Mouse (Mus musculus) large intestine, adult 2 months (tissue): ENCODE results near the gene Specc1l. TPM values are rescaled to one million over a fixed set of nuclear protein-coding genes. Genes with fewer than 3 reads are reported as not detected.

ENCODE experiments used
- DNase-seq: peaks from one replicate; pipeline ENCODE4 v3.0.0-alpha.2; 2012; ENCODE audit warnings: low read depth, low spot score
- WGBS: fragments of 180-500 bp; shearing (Covaris S2); methylation state at CpG from one replicate; pipeline ENCODE4 v1.1.7; 2018; 5-methylcytosine and 5-hydroxymethylcytosine counted together
- polyA plus RNA-seq: library from polyadenylated mRNA; depleted of rRNA; stranded (reverse); fragments of >200 nt; gene quantifications from 2 replicates; pipeline ENCODE4 v1.2.3, GENCODE M21; 2012; rRNA removed

Specc1l gene
- polyA plus RNA-seq: 26.2 and 40.2 TPM in 2 replicates

GRCm38 (mm10) chr10:75211807-75212645, at the start of gene Specc1l:
Gene Specc1l (plus strand): TSS chr10:75212073.
- peak; percentile 80 for DNase-seq
- WGBS: under 1% methylated on average over 80 of the region's 80 CpGs

DNA sequence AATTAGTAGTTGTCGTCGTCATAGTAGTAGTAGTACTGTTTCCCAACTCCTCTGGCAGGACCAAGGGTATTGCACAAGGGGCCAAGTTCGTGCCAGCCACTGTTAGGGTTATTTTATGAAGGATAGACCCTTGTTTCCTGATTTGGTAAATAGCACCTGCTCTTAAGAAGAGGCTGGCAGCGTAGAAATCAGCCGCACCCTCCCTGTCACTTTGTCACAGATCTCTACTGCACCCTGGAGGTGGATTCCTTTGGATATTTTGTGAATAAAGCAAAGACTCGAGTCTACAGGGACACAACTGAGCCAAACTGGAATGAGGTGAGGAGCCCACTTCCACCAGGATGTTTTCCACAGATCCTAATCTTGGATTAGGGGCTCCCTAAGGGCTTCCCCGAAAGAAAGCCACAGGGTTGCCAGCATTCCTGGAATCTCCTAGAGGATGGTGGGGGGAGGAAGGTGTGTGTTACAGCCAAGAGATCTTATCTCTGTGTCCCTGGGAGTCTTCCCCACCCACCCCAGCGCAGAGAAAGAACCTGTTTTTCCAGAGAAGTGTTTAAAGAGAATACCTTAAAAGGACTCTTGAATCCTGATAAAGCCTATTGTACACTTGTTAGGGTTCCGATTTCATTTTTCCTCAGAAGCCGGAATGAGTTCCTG, 45.9 kb upstream of the Specc1l start:
- WGBS: 35% methylated on average over 10 of the region's 10 CpGs
- DNase-seq: no peak

DNA sequence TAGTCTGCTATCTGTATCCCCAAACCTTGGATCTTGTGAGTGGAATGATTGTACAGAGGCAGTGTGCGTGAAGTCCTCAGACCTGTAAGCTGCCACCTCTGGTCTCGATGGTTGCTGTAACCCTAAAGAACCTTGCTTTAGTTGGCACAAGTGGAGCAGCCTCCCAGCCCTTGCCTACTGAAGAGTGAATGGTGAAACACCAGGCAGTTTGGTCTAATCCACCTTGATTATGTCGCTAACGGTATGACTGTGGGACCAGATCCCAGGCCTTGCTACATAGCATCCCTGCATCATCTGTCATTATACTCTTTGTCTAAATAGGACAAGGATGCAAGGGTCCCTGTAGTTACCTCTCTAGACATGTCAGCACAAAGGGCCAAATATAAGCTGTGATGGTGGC, 45.3 kb upstream of the Specc1l start:
- WGBS: 57% methylated on average over 4 of the region's 4 CpGs

GRCm38 (mm10) chr10:75170207-75170850, 41.5 kb upstream of the Specc1l start:
- DNase-seq: no peak
- 41% methylated on average over 12 of the region's 12 CpGs for whole genome bisulfite sequencing

More for the DNA sequence above, 45.3 kb upstream of the Specc1l start:
- DNase-seq: no peak

DNA sequence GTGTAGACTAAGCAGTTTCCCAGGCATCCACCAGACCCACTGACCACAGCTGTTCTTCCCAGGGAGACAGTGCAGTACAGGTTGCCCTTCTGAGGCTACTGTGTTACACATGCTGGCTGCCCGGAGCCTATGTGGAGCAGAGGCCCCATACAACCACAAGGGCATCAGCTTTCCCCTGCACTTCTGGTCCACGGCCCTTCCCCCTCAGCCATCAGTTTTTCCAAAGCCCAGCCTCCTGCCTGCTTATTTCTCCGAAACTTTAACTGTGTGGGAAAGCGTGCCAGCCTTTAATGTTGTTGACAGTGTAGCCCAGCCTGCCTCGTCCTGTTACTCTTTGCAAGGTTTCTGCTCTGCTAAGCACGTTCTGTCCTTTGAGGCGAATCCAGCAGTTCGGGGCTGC, 38.8 kb upstream of the Specc1l start:
- no peak for DNase-seq
- WGBS: 78% methylated on average over 8 of the region's 8 CpGs

DNA sequence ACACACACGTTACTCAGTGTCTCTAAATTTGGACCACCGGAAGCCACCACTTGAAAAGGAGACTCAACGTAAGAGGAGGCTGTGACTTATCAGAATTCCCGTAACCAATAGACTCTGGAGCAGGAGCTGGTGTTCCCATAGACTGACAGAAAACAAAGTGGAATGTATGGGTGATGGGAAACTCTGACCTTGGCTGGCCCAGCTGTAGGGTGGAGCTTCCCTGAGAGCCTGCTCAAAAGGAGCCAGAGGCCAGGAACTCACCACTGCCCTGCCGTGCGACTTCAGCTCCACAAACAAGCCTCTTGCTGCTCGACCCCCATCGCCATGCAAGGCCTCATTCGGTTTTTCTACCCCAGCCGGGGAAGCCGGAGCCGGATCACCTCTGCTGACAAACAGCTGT, 38.2 kb upstream of the Specc1l start:
- 72% methylated on average over 12 of the region's 12 CpGs for WGBS
- DNase-seq: no peak

DNA sequence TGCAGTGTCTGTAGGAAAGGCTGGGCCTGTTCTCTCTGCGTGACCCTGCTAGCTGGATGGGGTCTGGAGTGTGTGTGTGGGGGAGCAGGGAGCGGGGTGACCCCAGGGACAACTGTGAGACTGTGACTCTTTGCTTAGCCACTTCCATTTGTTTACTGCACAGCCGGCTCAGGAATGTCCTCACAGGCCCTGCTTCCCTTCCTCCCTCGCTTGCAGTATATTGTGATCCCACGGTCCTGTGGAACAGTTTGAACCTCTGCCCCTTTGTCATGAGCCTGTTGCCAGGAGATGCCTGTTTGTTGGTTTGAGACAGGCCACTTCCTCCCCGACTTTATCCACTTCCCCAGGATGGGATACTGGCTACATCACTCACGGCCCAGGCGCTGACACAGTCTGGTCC, 35.4 kb upstream of the Specc1l start:
- no peak for DNase-seq
- WGBS: 68% methylated on average over 8 of the region's 8 CpGs

DNA sequence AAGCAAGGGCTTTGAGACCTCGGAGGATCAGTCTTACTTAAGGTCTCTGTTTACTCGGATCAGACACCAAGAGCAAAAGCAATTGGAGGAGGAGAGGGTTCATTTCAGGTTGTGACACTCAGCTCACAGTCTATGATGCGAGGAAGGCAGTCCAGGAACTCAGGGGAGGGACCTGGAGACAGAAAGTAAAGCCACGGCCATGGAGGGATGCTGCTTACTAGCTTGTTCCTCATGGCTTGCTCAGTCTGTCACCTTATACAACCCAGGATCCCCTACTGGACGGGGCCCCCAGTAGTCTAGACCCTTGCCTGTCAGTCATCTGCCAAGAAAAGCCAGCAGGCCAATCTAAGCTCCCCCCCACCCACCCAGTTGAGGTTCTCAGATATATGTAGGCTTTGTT, 33.0 kb upstream of the Specc1l start:
- WGBS: 94% methylated on average over 5 of the region's 5 CpGs

GRCm38 (mm10) chr10:75182151-75182774, 29.6 kb upstream of the Specc1l start:
- no peak for DNase-seq
- WGBS: 20% methylated on average over 14 of the region's 14 CpGs

More for the DNA sequence above, 33.0 kb upstream of the Specc1l start:
- no peak for DNase-seq

DNA sequence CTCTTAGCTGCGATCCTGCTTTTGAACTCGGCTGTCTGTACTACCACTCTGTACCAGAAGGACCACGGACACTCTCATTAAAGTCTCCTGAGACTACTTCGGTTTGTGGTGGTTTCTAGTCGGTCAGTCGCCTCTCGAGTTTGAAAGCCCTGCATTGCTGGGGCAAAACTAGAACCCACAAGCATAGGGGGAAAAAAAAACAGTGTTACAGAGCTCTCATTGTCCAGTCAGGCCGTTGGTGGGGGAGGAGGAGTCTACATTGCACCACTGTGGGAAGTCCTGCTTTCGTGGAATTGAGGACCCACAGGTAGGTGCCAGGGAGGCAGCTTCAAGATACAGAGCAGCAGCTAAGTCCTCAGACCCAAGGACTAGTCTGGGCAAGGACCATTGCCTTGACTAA, 27.0 kb upstream of the Specc1l start:
- DNase-seq: no peak
- WGBS: 86% methylated on average over 9 of the region's 9 CpGs

- WGBS: 27% methylated on average over 6 of the region's 6 CpGs
- no peak for DNase-seq
These were observed 25.3 kb upstream of the Specc1l start for GRCm38 (mm10) chr10:75186551-75186950.

DNA sequence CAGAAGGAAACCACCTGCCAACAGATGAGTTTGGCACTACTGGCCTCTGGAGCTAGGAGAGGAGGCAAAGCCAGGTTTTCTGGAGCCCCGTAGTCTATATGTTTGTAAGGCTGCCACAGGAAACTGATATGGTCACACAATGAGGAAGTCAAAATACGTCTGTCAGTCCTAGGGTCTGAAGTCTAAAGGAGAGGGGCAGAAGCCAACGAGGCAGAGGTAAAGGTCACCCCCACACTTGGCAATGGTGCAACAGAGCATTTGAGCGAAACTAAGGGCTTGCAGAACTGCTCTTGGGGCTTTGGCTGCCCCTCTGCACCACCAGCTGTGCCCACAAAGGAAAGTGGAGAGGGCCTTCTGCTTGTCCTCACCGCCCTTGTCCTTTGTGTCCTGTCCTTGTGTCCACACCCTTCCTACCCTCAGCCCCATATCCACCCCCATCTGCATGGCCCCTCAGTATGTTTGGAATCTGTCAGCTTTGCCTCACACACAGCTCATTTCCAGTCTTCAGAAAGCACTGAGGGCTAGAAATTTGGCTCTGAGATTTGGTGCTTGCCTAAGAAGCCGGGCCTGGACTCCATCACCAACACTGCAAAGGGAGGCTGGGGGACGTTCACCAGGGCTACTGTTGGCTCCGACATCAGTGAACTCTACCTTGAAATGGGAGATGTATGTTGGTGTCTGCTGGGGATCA, 24.4 kb upstream of the Specc1l start:
- 67% methylated on average over 8 of the region's 8 CpGs for WGBS
- DNase-seq: no peak

DNA sequence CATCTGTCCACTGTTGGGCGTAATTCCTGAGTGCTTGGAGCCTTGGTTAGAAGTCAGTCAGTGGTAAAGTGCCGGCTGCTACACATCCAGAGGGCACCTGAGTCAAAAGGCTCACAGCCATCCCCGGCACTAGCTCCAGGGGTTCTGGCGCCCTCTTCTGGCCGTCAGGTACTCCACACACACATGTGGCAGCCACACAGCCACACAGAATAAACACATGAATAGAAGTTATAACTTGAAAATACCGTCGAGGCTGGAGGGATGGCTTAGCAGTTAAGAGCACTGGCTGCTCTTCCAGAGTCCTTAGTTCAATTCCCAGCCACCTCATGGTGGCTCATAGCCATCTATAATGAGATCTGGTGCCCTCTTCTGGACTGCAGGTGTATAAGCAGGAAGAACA, 20.2 kb upstream of the Specc1l start:
- 66% methylated on average over 7 of the region's 7 CpGs for WGBS
- DNase-seq: no peak

- WGBS: 91% methylated on average over 1 of the region's 1 CpGs
- DNase-seq: no peak
These were observed 14.1 kb upstream of the Specc1l start for GRCm38 (mm10) chr10:75197817-75198216.

GRCm38 (mm10) chr10:75200733-75201132, 11.1 kb upstream of the Specc1l start:
- 76% methylated on average over 1 of the region's 1 CpGs for WGBS
- no peak for DNase-seq

- peak; percentile 83 for DNase-seq
- 23% methylated on average over 4 of the region's 4 CpGs for WGBS
These were observed 5.7 kb upstream of the Specc1l start for GRCm38 (mm10) chr10:75206192-75206591.

DNA sequence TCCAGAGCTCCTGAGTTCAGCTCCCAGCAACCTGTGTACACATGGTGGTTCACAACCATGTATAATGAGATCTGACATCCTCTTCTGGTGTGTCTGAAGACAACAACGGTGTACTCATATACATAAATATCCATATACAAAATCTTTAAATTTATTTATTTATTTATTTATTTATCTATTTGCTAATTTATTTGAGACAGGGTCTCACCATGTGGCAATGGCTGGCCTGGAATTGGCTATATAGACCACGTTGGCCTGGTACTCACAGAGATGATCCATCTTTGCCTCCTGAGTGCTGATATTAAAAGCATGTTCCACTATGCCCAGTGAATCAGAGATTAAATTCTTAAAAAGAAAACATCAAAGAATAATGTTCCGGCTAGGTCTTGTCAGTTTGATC, 1.0 kb upstream of the Specc1l start:
- 70% methylated on average over 3 of the region's 3 CpGs for WGBS
- DNase-seq: no peak

DNA sequence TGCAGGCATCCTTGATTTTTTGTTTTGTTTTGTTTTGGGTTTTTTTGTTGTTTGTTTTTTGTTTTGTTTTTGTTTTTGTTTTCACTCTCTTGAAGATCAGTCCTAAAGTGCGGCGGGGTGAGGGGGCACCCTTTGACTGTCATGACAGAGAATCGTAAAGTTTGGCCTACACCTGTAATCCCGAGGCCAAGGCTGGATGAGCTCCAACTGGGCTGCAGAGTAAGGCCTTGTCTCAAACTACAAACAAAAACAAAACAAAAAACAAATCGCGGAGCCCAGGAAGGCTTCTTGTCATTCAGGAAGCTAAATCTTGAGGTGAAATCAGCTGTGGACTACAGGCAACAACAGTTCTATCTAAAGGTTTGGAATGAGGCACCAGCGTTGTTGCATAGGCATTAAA, 1.1 kb downstream of the Specc1l start:
- DNase-seq: no peak

DNA sequence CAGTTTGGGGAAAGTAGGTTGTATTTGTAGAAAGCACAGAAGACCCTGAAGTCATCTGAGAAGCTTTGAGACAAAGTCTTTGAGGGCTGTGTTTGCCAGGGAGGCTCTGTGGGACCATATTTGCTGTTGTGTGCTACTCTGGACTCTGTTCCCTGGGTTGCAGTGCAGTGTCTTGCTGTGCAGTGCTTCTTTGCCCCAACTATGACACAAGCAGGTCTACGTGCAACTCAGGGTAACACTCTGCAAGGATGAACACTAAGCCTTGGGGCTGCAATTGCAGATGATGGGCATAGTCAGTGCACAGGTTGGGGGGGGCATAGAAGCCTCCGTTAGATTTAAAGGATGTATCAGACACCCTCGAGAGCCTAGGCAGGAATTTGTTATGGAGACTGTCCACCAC, 8.8 kb downstream of the Specc1l start:
- DNase-seq: no peak
- WGBS: 87% methylated on average over 3 of the region's 3 CpGs

More for the DNA sequence above, 1.1 kb downstream of the Specc1l start:
- WGBS: 14% methylated on average over 7 of the region's 7 CpGs
